Mouse (Mus musculus) liver, embryonic 18 days (tissue): ENCODE measurements around the gene Kap. TPM values are rescaled to one million over a fixed set of nuclear protein-coding genes. Genes with fewer than 3 reads are reported as not detected.

ENCODE experiments used
- polyA plus RNA-seq: library from polyadenylated mRNA; depleted of rRNA; stranded (reverse); fragments of >200 nt; gene quantifications from 2 replicates; pipeline ENCODE4 v1.2.3, GENCODE M21; 2012; rRNA removed

The Kap gene
- not detected in 2 replicates for polyA plus RNA-seq

GRCm38 (mm10) chr6:133853526-133853925, at the start of gene Kap:
Gene Kap (minus strand): TSS chr6:133853762.

Other genes with a start within 250 kb of the Kap start
- gene Etv6, start 181.9 kb upstream of the Kap start, polyA plus RNA-seq, result 3.1 and 3.7 TPM in 2 replicates